Mouse (Mus musculus) limb, embryonic 13.5 days (tissue): ENCODE data around the gene Amy2a2. TPM values are rescaled to one million over a fixed set of nuclear protein-coding genes. Genes with fewer than 3 reads are reported as not detected.
"Not testable (repeated sequence)": the region's sequence is repeated elsewhere in the genome, so short reads cannot be mapped to it uniquely, and the experiment has no call there.

ENCODE experiments used
- ATAC-seq: fragments of 200-750 bp; cut with Nextera tagmentation; 2 replicates; pipeline ENCODE4 v1.8.0; 2017; ENCODE audit warnings: low read depth, moderate number of reproducible peaks, moderate TSS enrichment; ENCODE audit not compliant: low FRiP score
- H3K27ac ChIP-seq: fragments of 300-500 bp; sonication (generic); 2 replicates; pipeline ENCODE4 v1.5.1; 2015; ENCODE audit warnings: inconsistent platforms, mild to moderate bottlenecking, moderate library complexity
- H3K27me3 ChIP-seq: fragments of 300-500 bp; sonication (generic); 2 replicates; pipeline ENCODE4 v1.6.1; 2015; ENCODE audit warnings: mild to moderate bottlenecking, inconsistent platforms
- H3K36me3 ChIP-seq: fragments of 300-500 bp; sonication (generic); 2 replicates; pipeline ENCODE4 v1.6.1; 2015; ENCODE audit warnings: inconsistent platforms, mild to moderate bottlenecking, moderate library complexity
- H3K4me1 ChIP-seq: fragments of 300-500 bp; sonication (generic); 2 replicates; pipeline ENCODE4 v1.6.1; 2015; ENCODE audit warnings: inconsistent platforms
- H3K4me2 ChIP-seq: fragments of 300-500 bp; sonication (generic); replicated peaks from 2 replicates; pipeline ENCODE4 v1.6.1; 2015; ENCODE audit warnings: inconsistent platforms, mild to moderate bottlenecking, moderate library complexity
- H3K4me3 ChIP-seq: fragments of 300-500 bp; sonication (generic); 2 replicates; pipeline ENCODE4 v1.5.1; 2015; ENCODE audit warnings: moderate library complexity, mild to moderate bottlenecking, inconsistent platforms
- H3K9ac ChIP-seq: fragments of 300-500 bp; sonication (generic); 2 replicates; pipeline ENCODE4 v1.6.1; 2015; ENCODE audit warnings: mild to moderate bottlenecking, inconsistent platforms
- H3K9me3 ChIP-seq: fragments of 300-500 bp; sonication (generic); 2 replicates; pipeline ENCODE4 v1.6.1; 2016; ENCODE audit warnings: inconsistent platforms
- WGBS: fragments of 180-500 bp; shearing (Covaris S2); methylation state at CpG from one replicate; pipeline ENCODE4 v1.1.7; 2015; 5-methylcytosine and 5-hydroxymethylcytosine counted together
- polyA plus RNA-seq: library from polyadenylated mRNA; unstranded; fragments of >200 nt; fragmentation: Nextera tagmentation; extraction: Ambion mirVana; gene quantifications from 2 replicates; pipeline ENCODE4 v1.2.1, GENCODE M21; 2015

Gene Amy2a2
- polyA plus RNA-seq, result 0.09 and 0.29 TPM in 2 replicates

DNA sequence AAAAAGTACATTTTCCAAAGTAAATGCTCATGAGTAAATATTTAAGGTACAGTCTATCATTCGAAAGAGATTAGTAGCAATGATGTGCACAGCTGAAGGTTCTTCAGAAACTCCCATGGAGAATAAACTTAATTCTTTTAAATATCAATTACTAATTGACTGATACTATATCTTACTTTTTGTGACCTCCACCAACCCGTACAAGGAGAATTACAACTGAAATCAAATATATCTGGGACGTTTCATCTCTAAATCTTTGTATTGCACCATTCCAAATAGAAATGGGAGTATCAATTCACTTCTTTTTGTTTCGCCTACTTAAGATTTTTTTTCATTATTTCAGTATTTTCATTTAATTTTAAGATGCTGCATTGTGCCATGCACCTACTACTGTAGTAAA is at the start of gene Amy2a2:
Gene Amy2a2, minus strand, starts transcription at position 101 of the 400 bp plus-strand sequence.
- not testable (repeated sequence) for ATAC-seq, H3K9ac ChIP-seq, H3K27ac ChIP-seq, H3K27me3 ChIP-seq, H3K36me3 ChIP-seq, H3K4me2 ChIP-seq, H3K4me3 ChIP-seq, H3K9me3 ChIP-seq, H3K4me1 ChIP-seq
- no CpG with 5 or more reads among the region's 4 CpGs for WGBS

DNA sequence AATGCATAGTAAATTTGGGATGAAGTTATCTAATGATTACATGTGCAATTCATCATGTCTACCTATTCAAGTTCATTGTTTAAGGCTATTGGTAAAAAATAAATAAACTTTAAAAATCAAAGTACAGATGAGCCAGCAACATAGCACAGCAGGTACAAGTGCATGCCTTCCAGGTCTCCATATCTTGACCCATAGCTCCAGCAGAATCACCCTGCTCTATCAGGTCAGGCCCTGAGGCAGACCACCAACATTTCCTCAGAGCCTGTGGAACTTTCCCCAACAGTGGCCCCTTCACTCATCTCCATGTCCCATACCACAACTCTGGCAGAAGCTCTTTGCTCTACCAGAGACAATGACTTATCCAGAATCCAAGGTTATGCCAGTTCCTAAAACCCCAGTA is 11.0 kb downstream of the Amy2a2 start:
- not testable (repeated sequence) for H3K9ac ChIP-seq, H3K9me3 ChIP-seq, H3K4me1 ChIP-seq, H3K36me3 ChIP-seq, H3K4me3 ChIP-seq, H3K27ac ChIP-seq, ATAC-seq, H3K4me2 ChIP-seq, H3K27me3 ChIP-seq

DNA sequence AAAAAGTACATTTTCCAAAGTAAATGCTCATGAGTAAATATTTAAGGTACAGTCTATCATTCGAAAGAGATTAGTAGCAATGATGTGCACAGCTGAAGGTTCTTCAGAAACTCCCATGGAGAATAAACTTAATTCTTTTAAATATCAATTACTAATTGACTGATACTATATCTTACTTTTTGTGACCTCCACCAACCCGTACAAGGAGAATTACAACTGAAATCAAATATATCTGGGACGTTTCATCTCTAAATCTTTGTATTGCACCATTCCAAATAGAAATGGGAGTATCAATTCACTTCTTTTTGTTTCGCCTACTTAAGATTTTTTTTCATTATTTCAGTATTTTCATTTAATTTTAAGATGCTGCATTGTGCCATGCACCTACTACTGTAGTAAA is 32.5 kb downstream of the Amy2a2 start, which contains the start of gene Amy2a3:
Gene Amy2a3, minus strand, starts transcription at position 101 of the 400 bp plus-strand sequence.
- not testable (repeated sequence) for H3K4me3 ChIP-seq, H3K4me1 ChIP-seq, H3K4me2 ChIP-seq, H3K27me3 ChIP-seq, H3K27ac ChIP-seq, H3K9me3 ChIP-seq, H3K9ac ChIP-seq, H3K36me3 ChIP-seq, ATAC-seq
- WGBS, result no CpG with 5 or more reads among the region's 4 CpGs

DNA sequence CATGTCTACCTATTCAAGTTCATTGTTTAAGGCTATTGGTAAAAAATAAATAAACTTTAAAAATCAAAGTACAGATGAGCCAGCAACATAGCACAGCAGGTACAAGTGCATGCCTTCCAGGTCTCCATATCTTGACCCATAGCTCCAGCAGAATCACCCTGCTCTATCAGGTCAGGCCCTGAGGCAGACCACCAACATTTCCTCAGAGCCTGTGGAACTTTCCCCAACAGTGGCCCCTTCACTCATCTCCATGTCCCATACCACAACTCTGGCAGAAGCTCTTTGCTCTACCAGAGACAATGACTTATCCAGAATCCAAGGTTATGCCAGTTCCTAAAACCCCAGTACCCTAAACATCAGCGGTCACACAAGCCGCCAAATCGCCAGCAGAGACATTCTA is 43.5 kb downstream of the Amy2a2 start:
- H3K4me3 ChIP-seq, H3K9me3 ChIP-seq, H3K36me3 ChIP-seq, H3K27ac ChIP-seq, H3K9ac ChIP-seq, H3K4me1 ChIP-seq, H3K27me3 ChIP-seq, H3K4me2 ChIP-seq, ATAC-seq: not testable (repeated sequence)
- WGBS, result no CpG with 5 or more reads among the region's 3 CpGs

Other genes with a start within 250 kb of the Amy2a2 start
- not detected in 2 replicates for gene Amy2a5, start 97.8 kb downstream of the Amy2a2 start, polyA plus RNA-seq
- 0.09 and 0.29 TPM in 2 replicates for gene Amy2a4, start 65.2 kb downstream of the Amy2a2 start, polyA plus RNA-seq
- 0.09 and 0.29 TPM in 2 replicates for gene Amy2a3, start 32.6 kb downstream of the Amy2a2 start, polyA plus RNA-seq
- 0.70 and 2.7 TPM in 2 replicates for gene Amy2a1, start 175.8 kb upstream of the Amy2a2 start, polyA plus RNA-seq